Mouse (Mus musculus): ENCODE results near the gene Tle4. TPM values are rescaled to one million over a fixed set of nuclear protein-coding genes. Genes with fewer than 3 reads are reported as not detected.

The Tle4 gene
- polyA plus RNA-seq, 1 experiment from 2014 or later: 11.7 TPM

GRCm38 (mm10) chr19:14590154-14590553 is 7.7 kb downstream of the Tle4 start:
- H3K9me3 ChIP-seq (ENCODE audit: control insufficient read depth, low read length): no peaks in the 10 kb centered on the region
- H3K36me3 ChIP-seq (ENCODE audit: control insufficient read depth, insufficient read depth, low read length): peaks cover 31% of the 10 kb centered on the region
- no peak overlapping the region for H3K27ac ChIP-seq (replicated peaks in 1 of 2; ENCODE audit: control insufficient read depth in 1 of 2, insufficient read depth in 1 of 2, low read depth in 2 of 2, low read length in 2 of 2)
- ATAC-seq (ENCODE audit: insufficient number of reproducible peaks, insufficient read depth, low FRiP score, low read depth): no peak
- no peaks in the 10 kb centered on the region for H3K27me3 ChIP-seq (ENCODE audit: control insufficient read depth, insufficient read depth, low read length)
- peaks cover 3 to 23% of the 10 kb centered on the region in 2 experiments for H3K4me1 ChIP-seq (ENCODE audit: control insufficient read depth in 2 of 2, insufficient read depth in 2 of 2, low read length in 2 of 2)
- no peak overlapping the region for H3K4me3 ChIP-seq (ENCODE audit: control insufficient read depth in 1 of 2, insufficient read depth in 1 of 2, low read depth in 1 of 2, low read length in 2 of 2)
- WGBS: 77% methylated on average over 7 of the region's 7 CpGs
- H3K9ac ChIP-seq (ENCODE audit: low read length): no peak overlapping the region
- no peak overlapping the region for H3K4me2 ChIP-seq (ENCODE audit: low read length)

DNA sequence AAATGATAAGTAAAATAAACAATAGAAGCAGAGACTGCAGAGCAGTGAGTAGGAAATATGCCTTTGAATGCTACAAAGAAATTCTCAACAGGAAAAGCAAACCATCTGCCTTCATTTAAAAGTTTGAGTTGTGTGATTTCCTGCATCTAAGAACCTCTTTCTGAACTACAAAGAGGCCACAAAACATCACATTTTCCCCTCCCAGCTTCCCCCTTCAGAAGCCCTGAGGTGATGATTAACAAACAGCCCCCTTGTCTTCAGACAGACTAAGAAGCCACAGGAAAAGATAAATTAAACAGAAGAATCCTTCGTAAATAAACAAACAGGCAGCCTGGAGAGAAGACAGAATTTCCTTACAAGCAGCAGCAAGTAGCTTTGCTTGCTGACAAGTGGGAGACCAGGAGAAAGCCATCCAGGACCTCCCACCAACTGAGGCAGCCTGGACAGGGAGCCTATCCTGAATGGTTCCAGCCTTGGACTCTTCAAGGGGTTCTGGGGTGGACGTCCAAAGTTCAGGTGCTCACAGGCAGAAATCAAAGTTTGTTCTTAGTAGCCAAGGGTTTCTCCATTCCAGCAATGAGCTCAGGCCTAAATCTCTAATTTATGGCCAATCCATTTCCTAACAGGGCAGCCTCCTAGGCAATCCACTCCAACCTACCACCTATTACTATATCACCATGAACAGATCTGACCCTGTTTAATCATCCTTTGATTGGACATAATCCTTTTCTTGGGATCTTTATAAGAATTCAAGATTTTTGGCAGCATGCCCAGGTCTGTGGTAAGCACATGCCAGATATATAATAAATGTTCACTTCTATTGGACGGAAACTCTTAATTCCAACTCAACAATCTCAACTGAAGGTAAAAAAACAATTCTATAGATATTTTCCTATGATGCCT is 9.4 kb downstream of the Tle4 start:
- no peak overlapping the region for H3K27ac ChIP-seq (replicated peaks in 1 of 2; ENCODE audit: control insufficient read depth in 1 of 2, insufficient read depth in 1 of 2, low read depth in 2 of 2, low read length in 2 of 2)
- no peak for ATAC-seq (ENCODE audit: insufficient number of reproducible peaks, insufficient read depth, low FRiP score, low read depth)
- WGBS: 48% methylated on average over 3 of the region's 3 CpGs
- no peak overlapping the region for H3K4me2 ChIP-seq (ENCODE audit: low read length)
- peaks cover 3 to 18% of the 10 kb centered on the region in 2 experiments for H3K4me1 ChIP-seq (ENCODE audit: control insufficient read depth in 2 of 2, insufficient read depth in 2 of 2, low read length in 2 of 2)
- H3K9me3 ChIP-seq (ENCODE audit: control insufficient read depth, low read length): no peaks in the 10 kb centered on the region
- H3K36me3 ChIP-seq (ENCODE audit: control insufficient read depth, insufficient read depth, low read length): peaks cover 29% of the 10 kb centered on the region
- H3K9ac ChIP-seq (ENCODE audit: low read length): no peak overlapping the region
- no peak overlapping the region for H3K4me3 ChIP-seq (ENCODE audit: control insufficient read depth in 1 of 2, insufficient read depth in 1 of 2, low read depth in 1 of 2, low read length in 2 of 2)
- H3K27me3 ChIP-seq (ENCODE audit: control insufficient read depth, insufficient read depth, low read length): no peaks in the 10 kb centered on the region

DNA sequence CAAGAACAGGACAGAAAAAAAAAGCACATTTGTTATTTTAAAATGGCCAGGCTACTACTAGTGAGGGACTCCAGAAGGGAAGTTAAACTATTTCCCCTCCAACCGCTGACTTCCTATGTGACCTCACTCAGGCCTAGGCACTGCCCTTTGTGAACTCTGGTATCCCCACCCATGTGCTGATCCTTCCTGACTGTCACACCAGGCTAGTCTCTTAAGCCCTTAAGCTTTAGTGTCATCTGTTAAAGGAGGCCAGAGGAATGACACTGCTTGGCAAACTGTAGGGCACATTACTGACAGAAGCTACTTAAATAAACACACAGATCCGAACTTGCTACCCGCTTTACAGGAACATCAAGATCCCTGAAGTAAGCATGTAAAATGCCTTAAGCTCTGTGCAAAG is 11.7 kb downstream of the Tle4 start:
- WGBS: 67% methylated on average over 3 of the region's 3 CpGs
- H3K27ac ChIP-seq (replicated peaks in 1 of 2; ENCODE audit: control insufficient read depth in 1 of 2, insufficient read depth in 1 of 2, low read depth in 2 of 2, low read length in 2 of 2): no peak overlapping the region
- H3K36me3 ChIP-seq (ENCODE audit: control insufficient read depth, insufficient read depth, low read length): peaks cover 15% of the 10 kb centered on the region; the same call in 1 of the 2 replicates
- no peak overlapping the region for H3K9ac ChIP-seq (ENCODE audit: low read length)
- peaks cover 3 to 16% of the 10 kb centered on the region in 2 experiments for H3K4me1 ChIP-seq (ENCODE audit: control insufficient read depth in 2 of 2, insufficient read depth in 2 of 2, low read length in 2 of 2)
- no peaks in the 10 kb centered on the region for H3K27me3 ChIP-seq (ENCODE audit: control insufficient read depth, insufficient read depth, low read length)
- no peak overlapping the region for H3K4me3 ChIP-seq (ENCODE audit: control insufficient read depth in 1 of 2, insufficient read depth in 1 of 2, low read depth in 1 of 2, low read length in 2 of 2)
- ATAC-seq (ENCODE audit: insufficient number of reproducible peaks, insufficient read depth, low FRiP score, low read depth): no peak
- no peaks in the 10 kb centered on the region for H3K9me3 ChIP-seq (ENCODE audit: control insufficient read depth, low read length)
- no peak overlapping the region for H3K4me2 ChIP-seq (ENCODE audit: low read length)

DNA sequence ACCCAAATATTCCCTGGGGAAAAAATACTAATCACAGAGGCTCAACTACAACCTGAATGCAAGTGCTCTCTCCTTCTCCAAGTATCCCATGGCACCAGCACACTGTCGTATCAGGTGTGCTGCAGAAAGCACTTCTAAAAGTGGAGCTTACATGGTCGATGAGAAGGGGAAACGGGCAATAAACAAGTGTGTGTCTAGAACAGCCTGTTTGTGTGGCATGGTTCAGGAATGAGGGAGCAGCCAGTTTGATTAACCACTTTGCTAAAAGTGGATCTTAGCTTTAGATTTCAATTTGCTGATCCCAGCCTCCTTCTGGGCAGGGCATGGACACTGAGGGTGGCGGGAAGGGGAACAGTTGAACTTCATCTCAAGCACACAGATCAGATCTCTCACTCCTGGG is 12.1 kb downstream of the Tle4 start:
- Histone ChIP-seq H3K27ac (replicated peaks in 1 of 2; ENCODE audit: control insufficient read depth in 1 of 2, insufficient read depth in 1 of 2, low read depth in 2 of 2, low read length in 2 of 2) (peak overlapping the region in 1 of 2 experiments; percentile 24; a peak in 1 of 4 replicates), H3K9me3 (ENCODE audit: control insufficient read depth, low read length) (no peaks in the 10 kb centered on the region), H3K4me2 (ENCODE audit: low read length) (no peak overlapping the region), H3K4me1 (ENCODE audit: control insufficient read depth in 2 of 2, insufficient read depth in 2 of 2, low read length in 2 of 2) (peaks cover 3 to 16% of the 10 kb centered on the region in 2 experiments), H3K27me3 (ENCODE audit: control insufficient read depth, insufficient read depth, low read length) (no peaks in the 10 kb centered on the region), H3K36me3 (ENCODE audit: control insufficient read depth, insufficient read depth, low read length) (peaks cover 16% of the 10 kb centered on the region; the same call in 1 of the 2 replicates), H3K4me3 (ENCODE audit: control insufficient read depth in 1 of 2, insufficient read depth in 1 of 2, low read depth in 1 of 2, low read length in 2 of 2) (no peak overlapping the region), H3K9ac (ENCODE audit: low read length) (no peak overlapping the region)
- WGBS: 71% methylated on average over 4 of the region's 4 CpGs
- no peak for ATAC-seq (ENCODE audit: insufficient number of reproducible peaks, insufficient read depth, low FRiP score, low read depth)

- no peak for ATAC-seq (ENCODE audit: insufficient number of reproducible peaks, insufficient read depth, low FRiP score, low read depth)
- Histone ChIP-seq H3K27ac (replicated peaks in 1 of 2; ENCODE audit: control insufficient read depth in 1 of 2, insufficient read depth in 1 of 2, low read depth in 2 of 2, low read length in 2 of 2) (no peak overlapping the region), H3K4me1 (ENCODE audit: control insufficient read depth in 2 of 2, insufficient read depth in 2 of 2, low read length in 2 of 2) (peaks cover 3 to 16% of the 10 kb centered on the region in 2 experiments), H3K36me3 (ENCODE audit: control insufficient read depth, insufficient read depth, low read length) (peaks cover 12% of the 10 kb centered on the region; the same call in 1 of the 2 replicates), H3K4me3 (ENCODE audit: control insufficient read depth in 1 of 2, insufficient read depth in 1 of 2, low read depth in 1 of 2, low read length in 2 of 2) (no peak overlapping the region), H3K9ac (ENCODE audit: low read length) (no peak overlapping the region), H3K27me3 (ENCODE audit: control insufficient read depth, insufficient read depth, low read length) (no peaks in the 10 kb centered on the region), H3K4me2 (ENCODE audit: low read length) (no peak overlapping the region), H3K9me3 (ENCODE audit: control insufficient read depth, low read length) (no peaks in the 10 kb centered on the region)
- 85% methylated on average over 3 of the region's 3 CpGs for WGBS
Observed at GRCm38 (mm10) chr19:14585235-14585634, 12.6 kb downstream of the Tle4 start.

- no peaks in the 10 kb centered on the region for H3K9me3 ChIP-seq (ENCODE audit: control insufficient read depth, low read length)
- no peak overlapping the region for H3K27ac ChIP-seq (replicated peaks in 1 of 2; ENCODE audit: control insufficient read depth in 1 of 2, insufficient read depth in 1 of 2, low read depth in 2 of 2, low read length in 2 of 2)
- peaks cover 0 to 3% of the 10 kb centered on the region in 2 experiments; a peak in 1 of 4 replicates for H3K4me1 ChIP-seq (ENCODE audit: control insufficient read depth in 2 of 2, insufficient read depth in 2 of 2, low read length in 2 of 2)
- no peak overlapping the region for H3K4me2 ChIP-seq (ENCODE audit: low read length)
- WGBS: 87% methylated on average over 5 of the region's 5 CpGs
- no peak for ATAC-seq (ENCODE audit: insufficient number of reproducible peaks, insufficient read depth, low FRiP score, low read depth)
- 0 out of 2 replicates have a peak, but pooled peaks cover 4% of the 10 kb centered on the region for H3K36me3 ChIP-seq (ENCODE audit: control insufficient read depth, insufficient read depth, low read length)
- no peak overlapping the region for H3K4me3 ChIP-seq (ENCODE audit: control insufficient read depth in 1 of 2, insufficient read depth in 1 of 2, low read depth in 1 of 2, low read length in 2 of 2)
- no peak overlapping the region for H3K9ac ChIP-seq (ENCODE audit: low read length)
- no peaks in the 10 kb centered on the region for H3K27me3 ChIP-seq (ENCODE audit: control insufficient read depth, insufficient read depth, low read length)
Observed at GRCm38 (mm10) chr19:14578698-14579097, 19.2 kb downstream of the Tle4 start.

DNA sequence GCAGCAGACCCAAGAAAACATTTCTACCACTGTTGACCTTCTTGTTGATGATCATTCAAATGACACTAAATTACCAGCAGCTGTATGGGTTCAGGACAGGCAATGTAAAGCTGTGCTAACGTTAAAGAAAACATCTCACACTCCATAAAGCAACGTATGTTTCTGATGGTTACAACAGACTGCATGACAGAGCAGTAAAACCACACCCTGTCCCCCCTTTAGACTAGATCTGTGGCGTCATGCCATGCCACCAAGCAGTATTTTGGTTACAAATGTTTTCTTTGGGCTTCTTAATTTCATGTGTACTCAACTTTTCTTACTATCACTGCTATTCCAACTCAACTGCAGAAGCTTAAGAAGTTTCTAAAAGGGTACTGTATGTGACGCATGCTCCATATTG is 19.8 kb downstream of the Tle4 start:
- WGBS: 89% methylated on average over 4 of the region's 4 CpGs
- no peaks in the 10 kb centered on the region for H3K27me3 ChIP-seq (ENCODE audit: control insufficient read depth, insufficient read depth, low read length)
- no peak overlapping the region for H3K4me2 ChIP-seq (ENCODE audit: low read length)
- peaks cover 0 to 3% of the 10 kb centered on the region in 2 experiments; a peak in 1 of 4 replicates for H3K4me1 ChIP-seq (ENCODE audit: control insufficient read depth in 2 of 2, insufficient read depth in 2 of 2, low read length in 2 of 2)
- H3K9me3 ChIP-seq (ENCODE audit: control insufficient read depth, low read length): no peaks in the 10 kb centered on the region
- no peak overlapping the region for H3K4me3 ChIP-seq (ENCODE audit: control insufficient read depth in 1 of 2, insufficient read depth in 1 of 2, low read depth in 1 of 2, low read length in 2 of 2)
- H3K9ac ChIP-seq (ENCODE audit: low read length): no peak overlapping the region
- ATAC-seq (ENCODE audit: insufficient number of reproducible peaks, insufficient read depth, low FRiP score, low read depth): no peak
- 0 out of 2 replicates have a peak, but pooled peaks cover 4% of the 10 kb centered on the region for H3K36me3 ChIP-seq (ENCODE audit: control insufficient read depth, insufficient read depth, low read length)
- H3K27ac ChIP-seq (replicated peaks in 1 of 2; ENCODE audit: control insufficient read depth in 1 of 2, insufficient read depth in 1 of 2, low read depth in 2 of 2, low read length in 2 of 2): no peak overlapping the region

Data from heart, embryonic 14.5 days (tissue).